Mouse (Mus musculus): ENCODE data around the gene Znrf1.

DNA sequence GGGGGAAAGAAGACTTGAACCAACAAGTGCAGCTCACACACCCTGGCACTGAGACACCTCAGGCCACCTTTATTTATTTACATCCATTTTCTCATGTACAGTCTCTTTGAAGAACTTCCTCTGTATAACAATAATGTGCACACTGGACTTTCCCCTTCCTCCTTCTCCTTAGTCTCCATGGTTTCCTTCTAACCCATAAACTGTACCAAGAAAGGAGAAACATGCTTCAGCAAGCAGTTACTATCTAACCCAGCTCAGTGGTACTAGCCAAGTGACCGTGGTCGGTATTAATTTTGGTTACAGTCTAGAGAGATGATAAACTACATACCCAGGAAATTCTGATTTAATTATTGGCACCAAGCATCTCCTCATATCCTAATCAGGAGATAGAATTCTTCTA lies 117.6 kb downstream of the Znrf1 start:
- TF ChIP-seq EP300 (IDR thresholded peaks at IDR 0.05; ENCODE audit: low read length): no peak
- TF ChIP-seq USF2 (conservative IDR thresholded peaks at IDR 0.05; ENCODE audit: low read depth, low read length): no peak
- TF ChIP-seq MXI1 (IDR thresholded peaks at IDR 0.05; ENCODE audit: low read depth, low read length): no peak
- TF ChIP-seq GABPA (IDR thresholded peaks at IDR 0.05; ENCODE audit: insufficient replicate concordance, low read depth, low read length): no peak
- TF ChIP-seq POLR2A (IDR thresholded peaks at IDR 0.05; ENCODE audit: low read depth, low read length): no peak
- TF ChIP-seq BHLHE40 (IDR thresholded peaks at IDR 0.05; ENCODE audit: low read depth, low read length): no peak
